Mouse (Mus musculus) lung, adult 2 months (tissue): Measurements from ENCODE around the gene Ccrl2.

Source experiments
- CTCF ChIP-seq: fragments of 200-500 bp; IDR thresholded peaks from 2 replicates; pipeline ENCODE4 v1.5.1; 2011; ENCODE audit warnings: mild to moderate bottlenecking, low read length, control low read depth; ENCODE audit not compliant: insufficient read depth
- POLR2A ChIP-seq: fragments of 200-500 bp; IDR thresholded peaks from 2 replicates; pipeline ENCODE4 v1.6.1; 2011; ENCODE audit warnings: low read depth, mild to moderate bottlenecking, control low read depth, low read length, borderline replicate concordance; ENCODE audit errors: extremely low read depth

- no peak for TF ChIP-seq CTCF
- no peak for TF ChIP-seq POLR2A
Measured at GRCm38 (mm10) chr9:111088886-111089285, 31.6 kb upstream of the Ccrl2 start.
